Mouse (Mus musculus): ENCODE measurements around the gene Gabrg2. TPM values are rescaled to one million over a fixed set of nuclear protein-coding genes. Genes with fewer than 3 reads are reported as not detected.
A peak's percentile ranks its signal among the peaks of the same experiment; 100 is the strongest.

Gabrg2 gene
- polyA plus RNA-seq (2015; fragmentation: Nextera tagmentation; extraction: Ambion mirVana), result 87.9 and 93.7 TPM in 2 replicates

GRCm38 (mm10) chr11:42000190-42001098 lies at the start of gene Gabrg2:
Gabrg2 (minus strand) TSS chr11:42000857.
- Histone ChIP-seq H3K27ac (ENCODE audit: low read length) (peak within 1 kb of the TSS; percentile 92), H3K4me3 (replicated peaks; ENCODE audit: low read length) (peak within 1 kb of the TSS; percentile 61), H3K4me2 (ENCODE audit: low read length) (peak within 1 kb of the TSS; percentile 55), H3K36me3 (ENCODE audit: control insufficient read depth, insufficient read depth) (no peaks in the 10 kb centered on the region), H3K9me3 (ENCODE audit: control insufficient read depth, low read length) (no peaks in the 10 kb centered on the region), H3K4me1 (replicated peaks; ENCODE audit: control insufficient read depth, insufficient read depth, low read length) (peaks cover 10% of the 10 kb centered on the region), H3K9ac (replicated peaks; ENCODE audit: low read depth, low read length) (peak within 1 kb of the TSS; percentile 79), H3K27me3 (replicated peaks; ENCODE audit: control insufficient read depth, insufficient read depth, low read length) (no peaks in the 10 kb centered on the region)
- peak; percentile 89 for ATAC-seq
- 3% methylated on average over 20 of the region's 20 CpGs for WGBS

GRCm38 (mm10) chr11:42048201-42048600 lies 47.5 kb upstream of the Gabrg2 start:
- ATAC-seq, result no peak
- Histone ChIP-seq H3K4me1 (replicated peaks; ENCODE audit: control insufficient read depth, insufficient read depth, low read length) (no peaks in the 10 kb centered on the region), H3K9ac (replicated peaks; ENCODE audit: low read depth, low read length) (no peak overlapping the region), H3K27me3 (replicated peaks; ENCODE audit: control insufficient read depth, insufficient read depth, low read length) (no peaks in the 10 kb centered on the region), H3K36me3 (ENCODE audit: control insufficient read depth, insufficient read depth) (no peaks in the 10 kb centered on the region), H3K27ac (ENCODE audit: low read length) (no peak overlapping the region), H3K4me3 (replicated peaks; ENCODE audit: low read length) (no peak overlapping the region), H3K9me3 (ENCODE audit: control insufficient read depth, low read length) (no peaks in the 10 kb centered on the region), H3K4me2 (ENCODE audit: low read length) (no peak overlapping the region)

GRCm38 (mm10) chr11:41999468-41999881 lies 1.2 kb downstream of the Gabrg2 start:
- peak overlapping the region; percentile 92 for H3K27ac ChIP-seq (ENCODE audit: low read length)
- peak overlapping the region; percentile 79 for H3K9ac ChIP-seq (replicated peaks; ENCODE audit: low read depth, low read length)
- H3K36me3 ChIP-seq (ENCODE audit: control insufficient read depth, insufficient read depth), result no peaks in the 10 kb centered on the region
- no peaks in the 10 kb centered on the region for H3K9me3 ChIP-seq (ENCODE audit: control insufficient read depth, low read length)
- peak overlapping the region; percentile 61 for H3K4me3 ChIP-seq (replicated peaks; ENCODE audit: low read length)
- H3K4me1 ChIP-seq (replicated peaks; ENCODE audit: control insufficient read depth, insufficient read depth, low read length), result peaks cover 10% of the 10 kb centered on the region
- H3K27me3 ChIP-seq (replicated peaks; ENCODE audit: control insufficient read depth, insufficient read depth, low read length), result no peaks in the 10 kb centered on the region
- ATAC-seq, result peak; percentile 69
- peak overlapping the region; percentile 55 for H3K4me2 ChIP-seq (ENCODE audit: low read length)
- under 1% methylated on average over 7 of the region's 7 CpGs for WGBS

- Histone ChIP-seq H3K27ac (ENCODE audit: low read length) (no peak overlapping the region), H3K4me2 (ENCODE audit: low read length) (no peak overlapping the region), H3K27me3 (replicated peaks; ENCODE audit: control insufficient read depth, insufficient read depth, low read length) (no peaks in the 10 kb centered on the region), H3K9me3 (ENCODE audit: control insufficient read depth, low read length) (no peaks in the 10 kb centered on the region), H3K4me3 (replicated peaks; ENCODE audit: low read length) (no peak overlapping the region), H3K9ac (replicated peaks; ENCODE audit: low read depth, low read length) (no peak overlapping the region), H3K4me1 (replicated peaks; ENCODE audit: control insufficient read depth, insufficient read depth, low read length) (no peaks in the 10 kb centered on the region; the same call in 1 of the 2 replicates), H3K36me3 (ENCODE audit: control insufficient read depth, insufficient read depth) (no peaks in the 10 kb centered on the region)
- WGBS, result 46% methylated on average over 6 of the region's 6 CpGs
- ATAC-seq, result no peak
Observed at GRCm38 (mm10) chr11:41980152-41980551, 20.5 kb downstream of the Gabrg2 start.

GRCm38 (mm10) chr11:41968595-41968994 lies 32.1 kb downstream of the Gabrg2 start:
- Histone ChIP-seq H3K4me2 (ENCODE audit: low read length) (no peak overlapping the region), H3K36me3 (ENCODE audit: control insufficient read depth, insufficient read depth) (no peaks in the 10 kb centered on the region; the same call in 1 of the 2 replicates), H3K27ac (ENCODE audit: low read length) (no peak overlapping the region), H3K9me3 (ENCODE audit: control insufficient read depth, low read length) (no peaks in the 10 kb centered on the region), H3K4me1 (replicated peaks; ENCODE audit: control insufficient read depth, insufficient read depth, low read length) (no peaks in the 10 kb centered on the region), H3K4me3 (replicated peaks; ENCODE audit: low read length) (no peak overlapping the region), H3K9ac (replicated peaks; ENCODE audit: low read depth, low read length) (no peak overlapping the region), H3K27me3 (replicated peaks; ENCODE audit: control insufficient read depth, insufficient read depth, low read length) (no peaks in the 10 kb centered on the region)
- ATAC-seq, result no peak

GRCm38 (mm10) chr11:41962706-41963105 lies 38.0 kb downstream of the Gabrg2 start:
- H3K27me3 ChIP-seq (replicated peaks; ENCODE audit: control insufficient read depth, insufficient read depth, low read length), result no peaks in the 10 kb centered on the region
- H3K4me1 ChIP-seq (replicated peaks; ENCODE audit: control insufficient read depth, insufficient read depth, low read length), result no peaks in the 10 kb centered on the region
- WGBS, result 95% methylated on average over 8 of the region's 8 CpGs
- no peaks in the 10 kb centered on the region for H3K36me3 ChIP-seq (ENCODE audit: control insufficient read depth, insufficient read depth)
- H3K27ac ChIP-seq (ENCODE audit: low read length), result no peak overlapping the region
- no peak overlapping the region for H3K4me2 ChIP-seq (ENCODE audit: low read length)
- no peak overlapping the region for H3K4me3 ChIP-seq (replicated peaks; ENCODE audit: low read length)
- H3K9ac ChIP-seq (replicated peaks; ENCODE audit: low read depth, low read length), result no peak overlapping the region
- H3K9me3 ChIP-seq (ENCODE audit: control insufficient read depth, low read length), result no peaks in the 10 kb centered on the region
- ATAC-seq, result no peak

- WGBS, result 73% methylated on average over 2 of the region's 2 CpGs
- H3K27ac ChIP-seq (ENCODE audit: low read length), result no peak overlapping the region
Observed at GRCm38 (mm10) chr11:41953550-41953949, 47.1 kb downstream of the Gabrg2 start.

GRCm38 (mm10) chr11:41951898-41952297 lies 48.8 kb downstream of the Gabrg2 start:
- H3K36me3 ChIP-seq (ENCODE audit: control insufficient read depth, insufficient read depth), result no peaks in the 10 kb centered on the region
- 44% methylated on average over 3 of the region's 3 CpGs for WGBS

More at GRCm38 (mm10) chr11:41953550-41953949, 47.1 kb downstream of the Gabrg2 start:
- H3K9me3 ChIP-seq (ENCODE audit: control insufficient read depth, low read length), result no peaks in the 10 kb centered on the region
- no peaks in the 10 kb centered on the region for H3K36me3 ChIP-seq (ENCODE audit: control insufficient read depth, insufficient read depth)
- H3K9ac ChIP-seq (replicated peaks; ENCODE audit: low read depth, low read length), result no peak overlapping the region
- ATAC-seq, result no peak
- no peak overlapping the region for H3K4me3 ChIP-seq (replicated peaks; ENCODE audit: low read length)
- no peak overlapping the region for H3K4me2 ChIP-seq (ENCODE audit: low read length)
- H3K27me3 ChIP-seq (replicated peaks; ENCODE audit: control insufficient read depth, insufficient read depth, low read length), result no peaks in the 10 kb centered on the region
- H3K4me1 ChIP-seq (replicated peaks; ENCODE audit: control insufficient read depth, insufficient read depth, low read length), result no peaks in the 10 kb centered on the region

GRCm38 (mm10) chr11:41945471-41945870 lies 55.2 kb downstream of the Gabrg2 start:
- no peaks in the 10 kb centered on the region for H3K9me3 ChIP-seq (ENCODE audit: control insufficient read depth, low read length)
- no peaks in the 10 kb centered on the region for H3K36me3 ChIP-seq (ENCODE audit: control insufficient read depth, insufficient read depth)
- no peak overlapping the region for H3K4me2 ChIP-seq (ENCODE audit: low read length)
- no peak for ATAC-seq
- no peak overlapping the region for H3K9ac ChIP-seq (replicated peaks; ENCODE audit: low read depth, low read length)
- H3K4me3 ChIP-seq (replicated peaks; ENCODE audit: low read length), result no peak overlapping the region
- H3K27me3 ChIP-seq (replicated peaks; ENCODE audit: control insufficient read depth, insufficient read depth, low read length), result no peaks in the 10 kb centered on the region
- no peak overlapping the region for H3K27ac ChIP-seq (ENCODE audit: low read length)
- H3K4me1 ChIP-seq (replicated peaks; ENCODE audit: control insufficient read depth, insufficient read depth, low read length), result no peaks in the 10 kb centered on the region
- WGBS, result 90% methylated on average over 5 of the region's 5 CpGs

More at GRCm38 (mm10) chr11:41951898-41952297, 48.8 kb downstream of the Gabrg2 start:
- H3K9me3 ChIP-seq (ENCODE audit: control insufficient read depth, low read length), result no peaks in the 10 kb centered on the region
- no peak overlapping the region for H3K4me3 ChIP-seq (replicated peaks; ENCODE audit: low read length)
- H3K4me1 ChIP-seq (replicated peaks; ENCODE audit: control insufficient read depth, insufficient read depth, low read length), result no peaks in the 10 kb centered on the region
- H3K27me3 ChIP-seq (replicated peaks; ENCODE audit: control insufficient read depth, insufficient read depth, low read length), result no peaks in the 10 kb centered on the region
- no peak overlapping the region for H3K4me2 ChIP-seq (ENCODE audit: low read length)
- ATAC-seq, result no peak
- H3K9ac ChIP-seq (replicated peaks; ENCODE audit: low read depth, low read length), result no peak overlapping the region
- H3K27ac ChIP-seq (ENCODE audit: low read length), result no peak overlapping the region

Data from forebrain, embryonic 16.5 days (tissue).